ENCODE assay signal across 28 mouse cellular contexts in genomic region chr11:99272721-99273120, GRCm38 (mm10). TPM values are rescaled to one million over a fixed set of nuclear protein-coding genes. Genes with fewer than 3 reads are reported as not detected.
"Had no signal": no experiment of that assay in that cellular context is flagged by ENCODE, and none has a peak within 500 bp of the region (broad histone marks: within the 10 kb centered on the region; RNA-seq: fewer than 3 reads in every experiment).

No protein-coding gene starts in this region.

- DNase-seq: gastrocnemius, adult 2 months; gastrocnemius, postnatal 10 days; gastrocnemius, postnatal 25 days; heart, postnatal 10 days; heart, postnatal 4 days; kidney, adult 18-20 months; kidney, adult 8-10 months; kidney, postnatal 10 days; kidney, postnatal 25 days; kidney, postnatal 4 days; left cerebral cortex, postnatal 4 days had no signal

- ATAC-seq: hindbrain, embryonic 16.5 days; inflammation-experienced regulatory T-cells, adult 6 months; intestine, embryonic 15.5 days; intestine, postnatal 0 days; liver, embryonic 12.5 days had no signal

RNA-seq across cellular contexts. Expression of gene Krt24, which starts 12.3 kb away (rescaled TPM):
- total RNA-seq: gastrocnemius, adult 2 months; gastrocnemius, postnatal 10 days; gastrocnemius, postnatal 25 days; gastrocnemius, postnatal 4 days; granulocyte monocyte progenitor cell, adult 5-6 weeks; heart, adult 8-10 months; heart, postnatal 10 days; heart, postnatal 25 days; heart, postnatal 4 days; layer of hippocampus, adult 2 months; layer of hippocampus, postnatal 10 days; layer of hippocampus, postnatal 25 days; left cerebral cortex, adult 18-20 months; left cerebral cortex, adult 8-10 months; left cerebral cortex, postnatal 10 days; left cerebral cortex, postnatal 25 days; left cerebral cortex, postnatal 4 days; liver, adult 2 months had no signal

RNA-seq across cellular contexts. Expression of gene Krt222, which starts 28.8 kb away (rescaled TPM):
- total RNA-seq: granulocyte monocyte progenitor cell, adult 5-6 weeks had no signal

RNA-seq across cellular contexts. Expression of gene Krt25, which starts 50.0 kb away (rescaled TPM):
- total RNA-seq: gastrocnemius, adult 2 months; gastrocnemius, postnatal 25 days; granulocyte monocyte progenitor cell, adult 5-6 weeks; heart, adult 8-10 months; heart, postnatal 10 days; heart, postnatal 25 days; layer of hippocampus, adult 2 months; layer of hippocampus, postnatal 10 days; layer of hippocampus, postnatal 25 days; left cerebral cortex, adult 18-20 months; left cerebral cortex, adult 8-10 months; left cerebral cortex, postnatal 10 days; left cerebral cortex, postnatal 25 days; left cerebral cortex, postnatal 4 days; liver, adult 2 months had no signal
